Mouse (Mus musculus): ENCODE data around the gene Aen.

Aen gene

DNA sequence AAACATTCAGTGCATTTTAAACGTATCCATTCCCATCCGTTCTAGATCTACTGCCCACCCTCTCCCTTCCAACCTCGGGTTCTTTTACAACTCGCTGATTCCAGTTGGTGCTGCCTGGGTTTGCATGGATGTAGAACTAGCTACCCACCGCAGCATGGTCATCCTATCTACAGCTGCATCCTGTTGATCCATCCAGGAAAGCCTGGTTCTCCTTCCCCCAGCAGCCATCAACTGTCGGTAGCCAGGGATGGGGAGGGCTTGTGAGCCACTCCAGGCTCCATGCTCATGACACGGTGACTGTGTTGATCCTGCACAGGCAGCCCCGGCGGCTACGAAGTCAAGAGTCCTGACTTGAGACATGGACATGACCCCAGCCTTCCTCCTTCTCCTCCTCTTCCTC lies 1.7 kb upstream of the Aen start:
- DNase-seq (ENCODE audit: low spot score), result no peak

GRCm38 (mm10) chr7:78895021-78895652 lies 517 bp upstream of the Aen start:
- DNase-seq (ENCODE audit: low spot score), result no peak

DNA sequence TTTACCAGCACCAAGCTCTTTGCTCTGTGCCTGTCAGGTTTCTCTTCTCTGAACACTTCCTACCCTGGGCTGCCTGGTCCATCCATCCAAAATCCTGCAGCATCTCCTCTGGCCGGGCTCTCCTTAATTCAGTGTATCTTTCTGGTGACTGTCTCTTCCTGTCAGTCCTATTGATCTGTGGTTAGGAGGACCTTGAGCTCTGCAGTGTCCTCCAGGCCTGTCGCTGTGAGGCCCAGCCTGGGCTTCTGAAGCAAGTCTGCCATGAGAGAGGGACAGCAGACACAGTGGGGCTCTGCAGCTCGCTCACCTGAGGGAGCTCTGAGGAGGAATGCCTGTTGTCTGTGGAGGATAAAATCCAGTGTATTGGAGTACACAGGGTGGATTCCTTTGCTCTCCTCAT lies 1.9 kb downstream of the Aen start:
- DNase-seq (ENCODE audit: low spot score), result no peak

- DNase-seq (ENCODE audit: low spot score), result no peak
Observed at GRCm38 (mm10) chr7:78903174-78903870, 7.7 kb downstream of the Aen start.

GRCm38 (mm10) chr7:78904175-78904574 lies 8.5 kb downstream of the Aen start:
- DNase-seq (ENCODE audit: low spot score), result no peak

DNA sequence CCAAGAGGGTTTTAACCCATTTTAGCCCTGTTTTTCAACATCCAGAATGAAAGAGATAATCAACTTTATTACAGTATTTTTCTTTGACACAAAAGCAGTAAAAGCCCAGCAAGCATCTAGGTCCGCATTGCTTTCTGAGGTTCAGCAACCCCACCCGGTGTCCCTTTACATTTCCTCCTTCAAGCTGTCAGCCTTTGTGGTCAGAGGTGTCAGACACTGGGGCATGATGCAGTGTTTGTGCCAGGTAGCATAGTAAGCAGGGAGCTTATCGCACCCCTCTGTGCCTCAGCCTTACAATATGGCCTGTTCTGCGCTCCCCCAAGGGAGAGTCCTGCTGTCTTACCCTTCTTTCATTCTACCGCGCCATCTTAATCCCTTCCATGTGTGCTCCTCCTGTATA lies 13.4 kb downstream of the Aen start:
- DNase-seq (ENCODE audit: low spot score), result no peak

DNA sequence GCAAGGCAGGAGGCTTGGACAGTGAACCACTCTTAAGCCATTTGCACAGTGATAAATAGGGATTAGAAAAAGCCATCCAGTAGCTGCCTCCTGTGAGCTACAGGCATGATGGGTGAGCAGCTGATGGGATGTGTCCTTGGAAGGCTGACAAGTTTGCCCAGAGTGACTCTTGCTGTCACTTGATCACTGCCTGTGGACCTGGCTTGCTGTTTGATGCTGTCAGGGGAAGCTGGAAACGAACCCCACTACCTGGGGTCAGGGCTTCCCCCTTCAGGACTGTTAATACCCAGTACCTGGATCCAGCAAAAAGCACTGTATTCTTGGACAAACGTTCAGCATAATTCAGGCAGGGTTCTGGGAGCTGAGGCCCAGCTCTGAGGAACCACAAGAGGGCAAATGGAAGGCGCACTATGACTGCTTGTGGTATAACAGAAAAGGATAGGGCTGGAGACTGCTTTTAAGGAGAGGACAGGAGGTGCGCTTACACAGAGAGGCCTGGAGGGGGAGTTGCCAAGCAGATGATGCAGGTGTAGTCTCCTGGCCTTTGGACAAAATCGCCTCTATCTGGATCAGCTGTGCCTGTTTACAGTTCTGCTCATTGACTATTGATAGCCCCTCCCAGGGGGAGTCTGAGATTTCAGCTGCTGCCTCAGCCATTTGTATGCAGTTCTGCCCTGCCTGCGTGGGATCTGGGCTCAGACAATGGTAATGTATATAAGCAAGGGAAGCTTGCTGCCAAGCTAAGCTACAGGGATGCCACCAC lies 14.9 kb downstream of the Aen start:
- DNase-seq (ENCODE audit: low spot score), result no peak

DNA sequence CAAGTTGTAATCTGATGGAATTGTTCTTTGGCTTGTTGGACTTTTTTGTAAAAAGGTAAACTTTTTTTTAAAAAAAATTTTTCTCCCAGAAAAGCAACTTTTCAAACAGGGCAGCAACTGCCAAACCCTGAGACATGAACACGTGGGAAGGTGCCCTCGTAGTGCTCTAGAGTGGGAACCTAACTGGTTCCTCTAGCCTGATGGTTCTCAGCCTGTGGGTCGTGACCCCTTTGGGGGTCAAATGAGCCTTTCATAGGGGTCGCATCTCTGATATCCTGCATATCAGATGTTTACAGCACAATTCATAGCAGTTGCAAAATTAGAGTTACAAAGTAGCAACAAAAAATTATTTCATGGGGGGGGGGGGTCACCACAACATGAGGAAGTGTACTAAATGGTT lies 15.6 kb downstream of the Aen start:
- DNase-seq (ENCODE audit: low spot score), result no peak

DNA sequence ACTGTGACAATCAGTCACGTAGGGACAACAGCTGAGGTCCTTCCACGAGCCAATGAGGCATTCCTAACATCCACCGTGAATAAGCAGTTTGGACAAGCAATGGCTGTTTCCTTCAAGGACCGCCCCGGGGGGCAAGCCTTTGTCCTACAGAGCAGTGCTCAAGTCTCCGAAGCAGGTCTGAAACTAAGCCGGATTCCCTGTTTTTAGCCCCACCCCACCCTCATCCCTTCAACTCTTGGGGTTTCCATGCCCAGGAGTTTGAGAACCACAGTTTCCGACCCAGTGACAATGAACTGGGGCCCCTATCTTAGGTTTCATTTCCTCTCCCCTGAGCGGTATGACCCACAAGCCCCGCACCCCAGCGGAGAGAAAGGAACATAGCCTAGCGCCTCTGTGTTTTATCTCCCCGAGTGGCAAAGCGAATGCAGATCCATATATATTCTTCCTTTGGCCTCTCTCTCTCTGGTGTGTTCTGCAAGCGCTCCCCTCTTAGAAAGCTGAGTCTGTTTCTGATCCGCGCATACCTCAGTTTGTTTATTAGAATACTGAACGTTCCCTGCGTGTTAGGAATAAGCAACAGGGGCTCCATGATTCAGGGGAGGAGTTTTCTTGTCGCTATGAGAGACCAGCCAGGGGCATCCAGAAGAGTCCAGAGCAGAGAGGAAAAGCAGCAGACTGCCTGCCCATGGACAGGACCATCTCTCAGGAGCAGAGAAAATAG lies 16.8 kb downstream of the Aen start:
- DNase-seq (ENCODE audit: low spot score), result no peak

- DNase-seq (ENCODE audit: low spot score), result no peak
Observed at GRCm38 (mm10) chr7:78912974-78913474, 17.4 kb downstream of the Aen start, which contains the start of gene Isg20. TSS of gene Isg20 (plus strand) at chr7:78913424.

DNA sequence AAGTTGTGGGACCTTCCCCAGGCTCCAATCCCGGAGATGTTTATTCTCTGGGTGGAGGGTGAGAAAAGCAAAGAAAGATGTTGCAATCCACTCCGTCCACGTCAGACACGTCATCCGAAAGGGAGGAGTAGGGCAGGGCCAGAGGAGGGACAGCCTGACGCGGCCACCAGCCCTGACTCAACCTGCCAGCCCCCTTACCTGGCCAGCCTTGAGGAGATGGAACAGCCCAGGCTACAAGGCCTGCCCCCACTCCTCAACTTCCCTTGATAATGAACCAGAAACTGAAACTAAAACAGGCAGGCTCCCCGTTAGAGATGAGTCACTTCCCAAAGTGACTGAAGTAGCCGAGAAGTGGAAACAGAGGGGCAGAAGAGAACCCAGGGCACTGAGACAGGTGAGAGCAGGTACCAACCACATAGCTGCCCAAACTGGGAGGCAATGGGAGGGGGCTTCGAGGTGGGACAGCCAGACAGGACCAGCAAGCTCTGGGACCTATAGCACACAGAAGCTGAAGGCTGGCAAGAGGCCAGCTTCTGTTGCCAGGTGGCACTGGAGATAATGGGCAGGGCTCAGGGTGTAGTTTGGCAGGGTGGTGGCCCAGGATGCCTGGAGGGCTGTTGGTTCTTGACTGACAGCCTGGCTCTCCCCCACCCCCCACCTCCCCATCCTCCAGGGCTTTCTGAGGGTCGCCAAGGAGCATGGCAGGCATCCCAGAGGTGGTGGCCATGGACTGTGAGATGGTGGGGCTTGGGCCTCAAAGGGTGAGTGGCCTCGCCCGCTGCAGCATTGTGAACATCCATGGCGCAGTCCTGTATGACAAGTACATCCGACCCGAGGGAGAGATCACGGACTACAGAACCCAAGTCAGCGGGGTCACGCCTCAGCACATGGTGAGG lies 18.2 kb downstream of the Aen start:
- no peak for DNase-seq (ENCODE audit: low spot score)

- no peak for DNase-seq (ENCODE audit: low spot score)
Observed at GRCm38 (mm10) chr7:78914545-78914845, 18.8 kb downstream of the Aen start.

DNA sequence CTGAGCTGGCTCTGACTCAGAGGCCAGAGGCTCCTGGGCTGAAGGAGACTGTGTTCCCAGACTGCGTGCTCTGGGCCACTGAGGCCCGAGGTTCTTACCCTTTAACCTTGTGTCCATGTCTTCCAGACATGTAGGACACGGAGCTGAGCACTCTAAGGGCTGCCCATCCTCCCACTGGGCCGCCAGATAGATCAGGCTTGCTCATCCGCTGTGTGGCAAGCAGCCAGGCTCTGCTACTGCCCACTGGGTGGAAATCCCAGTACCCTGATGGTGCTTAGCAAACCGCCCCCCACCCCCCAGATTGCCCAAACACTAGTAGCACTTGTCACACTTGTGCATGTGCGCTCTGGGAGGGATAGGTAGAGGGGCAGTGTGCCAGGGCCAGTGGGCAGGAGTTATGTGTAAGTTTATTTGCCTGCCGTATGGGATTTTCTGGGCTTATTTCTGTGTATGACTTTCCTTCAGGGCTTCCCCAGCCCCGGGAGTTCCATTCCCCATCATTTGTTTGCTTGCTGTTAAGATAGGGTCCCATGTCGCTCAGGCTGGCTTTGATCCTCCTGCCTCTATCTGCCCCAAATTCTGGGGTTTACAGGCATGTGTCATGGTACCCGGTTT lies 19.3 kb downstream of the Aen start:
- DNase-seq (ENCODE audit: low spot score), result no peak

- DNase-seq (ENCODE audit: low spot score), result no peak
Observed at GRCm38 (mm10) chr7:78918686-78919085, 23.0 kb downstream of the Aen start.

GRCm38 (mm10) chr7:78922506-78922905 lies 26.9 kb downstream of the Aen start:
- no peak for DNase-seq (ENCODE audit: low spot score)

GRCm38 (mm10) chr7:78924300-78924699 lies 28.6 kb downstream of the Aen start:
- no peak for DNase-seq (ENCODE audit: low spot score)

GRCm38 (mm10) chr7:78924796-78925195 lies 29.1 kb downstream of the Aen start:
- no peak for DNase-seq (ENCODE audit: low spot score)

DNA sequence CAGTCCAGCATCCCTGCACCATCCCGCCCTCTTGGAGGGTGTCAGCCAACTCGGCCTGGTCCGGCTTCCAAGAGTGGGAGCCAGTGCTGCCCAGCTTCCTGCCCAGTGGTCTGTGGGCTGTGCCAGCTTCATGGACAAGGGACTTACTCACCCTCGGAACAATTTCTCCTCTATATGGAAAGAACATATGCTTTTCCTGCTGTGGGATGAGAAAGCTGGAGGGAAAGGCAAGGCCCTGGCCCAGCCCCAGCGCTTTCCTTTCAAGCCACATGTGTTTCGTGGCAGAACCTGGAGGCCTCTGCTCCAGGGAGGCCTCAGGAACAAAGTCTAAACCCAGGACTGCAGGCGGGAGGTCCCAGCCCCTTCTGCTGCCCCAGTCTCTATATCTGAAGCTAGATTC lies 30.0 kb downstream of the Aen start:
- no peak for DNase-seq (ENCODE audit: low spot score)

DNA sequence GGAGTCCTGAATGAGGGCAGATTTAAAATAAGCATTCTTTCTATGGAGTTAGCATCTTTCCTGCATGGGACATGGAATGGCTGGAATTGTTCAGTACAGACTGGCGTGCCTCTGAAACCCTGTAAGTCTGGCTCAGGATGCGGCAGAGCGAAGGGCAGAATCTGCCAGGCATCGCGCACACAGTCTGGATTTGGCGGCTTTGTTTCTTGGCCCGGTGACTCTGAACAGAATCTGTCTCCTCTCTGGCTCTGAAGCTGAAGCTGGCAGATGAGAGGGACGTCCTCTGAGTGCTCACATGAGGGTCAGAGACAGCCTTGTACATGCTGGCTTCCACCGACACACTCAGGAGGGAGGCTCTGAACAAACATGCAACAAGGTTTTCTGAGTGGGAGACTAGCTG lies 30.5 kb downstream of the Aen start:
- no peak for DNase-seq (ENCODE audit: low spot score)

- DNase-seq (ENCODE audit: low spot score), result no peak
Observed at GRCm38 (mm10) chr7:78927266-78927665, 31.6 kb downstream of the Aen start.

GRCm38 (mm10) chr7:78938957-78939602 lies 43.4 kb downstream of the Aen start:
- DNase-seq (ENCODE audit: low spot score), result no peak
